Mouse (Mus musculus) heart, adult 2 months (tissue): ENCODE results near the gene Disp3. TPM values are rescaled to one million over a fixed set of nuclear protein-coding genes. Genes with fewer than 3 reads are reported as not detected.

Experiments
- DNase-seq, 2 experiments: peaks; one replicate each; pipeline ENCODE4 v3.0.0; 2021
- H3K27ac ChIP-seq: fragments of 200-600 bp; 2 replicates; pipeline ENCODE4 v1.8.1; 2022
- H3K27me3 ChIP-seq: fragments of 200-500 bp; 2 replicates; pipeline ENCODE4 v1.6.1; 2012; ENCODE audit warnings: mild to moderate bottlenecking, low read length, inconsistent platforms, mixed read lengths; ENCODE audit not compliant: control insufficient read depth, insufficient read depth
- H3K36me3 ChIP-seq: fragments of 200-500 bp; 2 replicates; pipeline ENCODE4 v1.6.1; 2012; ENCODE audit warnings: low read length, inconsistent platforms; ENCODE audit not compliant: control insufficient read depth, insufficient read depth
- H3K4me1 ChIP-seq: fragments of 200-500 bp; 2 replicates; pipeline ENCODE4 v1.6.1; 2011; ENCODE audit warnings: low read length; ENCODE audit not compliant: control insufficient read depth, insufficient read depth
- H3K4me3 ChIP-seq: fragments of 200-600 bp; 2 replicates; pipeline ENCODE4 v1.8.1; 2022
- H3K79me2 ChIP-seq: fragments of 200-500 bp; replicated peaks from 2 replicates; pipeline ENCODE4 v1.6.1; 2012; ENCODE audit warnings: mild to moderate bottlenecking, inconsistent platforms, low read length, moderate library complexity, mixed read lengths; ENCODE audit not compliant: control insufficient read depth, insufficient read depth
- H3K9ac ChIP-seq: fragments of 200-500 bp; 2 replicates; pipeline ENCODE4 v1.6.1; 2012; ENCODE audit warnings: low read depth, mild to moderate bottlenecking, control low read depth, inconsistent platforms, low read length, mixed read lengths
- CTCF ChIP-seq: fragments of 200-600 bp; IDR thresholded peaks from 2 replicates; pipeline ENCODE4 v1.8.1; 2022; ENCODE audit warnings: antibody characterized with exemption, mild to moderate bottlenecking, moderate library complexity
- EP300 ChIP-seq: fragments of 200-500 bp; IDR thresholded peaks from 2 replicates; pipeline ENCODE4 v1.6.1; 2011; ENCODE audit warnings: low read depth, low read length, control low read depth; ENCODE audit not compliant: insufficient read depth
- POLR2A ChIP-seq: fragments of 200-500 bp; IDR thresholded peaks from 2 replicates; pipeline ENCODE4 v1.6.1; 2011; ENCODE audit warnings: mild to moderate bottlenecking, low read depth, low read length, control low read depth; ENCODE audit not compliant: insufficient read depth
- WGBS: fragments of 180-500 bp; shearing (Covaris S2); methylation state at CpG from one replicate; pipeline ENCODE4 v1.1.7; 2018; 5-methylcytosine and 5-hydroxymethylcytosine counted together
- intact Hi-C: fragments of 180-260 bp; cut with DNase I; formaldehyde crosslinking; loops from one replicate; pipeline ENCODE4 v1.15.1; 2025
- polyA plus RNA-seq: library from polyadenylated mRNA; depleted of rRNA; stranded (reverse); fragments of >200 nt; gene quantifications from 2 replicates; pipeline ENCODE4 v1.2.3, GENCODE M21; 2012
- total RNA-seq, 2 experiments: library from RNA; stranded (reverse); gene quantifications; 2 replicates each; pipeline ENCODE4 v1.2.3; 2021

Disp3 gene
- total and polyA plus RNA-seq, 3 experiments = not detected

DNA sequence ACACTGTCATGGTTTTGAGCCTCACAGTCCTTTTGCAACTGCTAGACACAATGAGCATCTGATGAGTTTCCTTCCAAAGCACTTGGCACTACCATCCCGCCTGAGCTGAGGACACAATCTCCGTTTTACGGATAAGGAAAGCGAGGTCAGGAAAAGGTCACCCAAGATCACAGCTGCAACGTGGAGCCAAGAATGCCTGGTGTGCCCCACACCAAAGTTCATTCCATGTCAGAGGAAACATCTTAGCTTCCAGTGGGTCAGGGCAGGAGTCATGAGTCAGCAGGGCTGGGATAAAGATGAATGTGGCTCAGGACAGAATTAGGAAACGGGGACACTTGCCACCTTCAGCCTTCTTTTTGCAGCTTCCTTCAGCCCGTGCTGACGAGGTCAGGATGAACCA is 25.8 kb upstream of the Disp3 start:
- no peak overlapping the region for H3K9ac ChIP-seq
- no peaks in the 10 kb centered on the region for H3K27me3 ChIP-seq
- no peak overlapping the region for H3K4me3 ChIP-seq
- H3K36me3 ChIP-seq = no peaks in the 10 kb centered on the region
- no peaks in the 10 kb centered on the region for H3K79me2 ChIP-seq
- no peaks in the 10 kb centered on the region for H3K4me1 ChIP-seq
- TF ChIP-seq POLR2A (no peak), CTCF (no peak), EP300 (no peak)
- intact Hi-C loops = no loop called here
- no peak overlapping the region for H3K27ac ChIP-seq
- WGBS = 5% methylated on average over 8 of the region's 8 CpGs
- no peak for DNase-seq

- TF ChIP-seq CTCF (no peak), POLR2A (no peak), EP300 (no peak)
- intact Hi-C loops = no loop called here
- Histone ChIP-seq H3K4me1 (no peaks in the 10 kb centered on the region), H3K27me3 (no peaks in the 10 kb centered on the region), H3K36me3 (no peaks in the 10 kb centered on the region), H3K79me2 (no peaks in the 10 kb centered on the region), H3K4me3 (no peak overlapping the region), H3K27ac (no peak overlapping the region), H3K9ac (no peak overlapping the region)
- WGBS = 66% methylated on average over 16 of the region's 16 CpGs
- no peak for DNase-seq
These were observed 24.7 kb upstream of the Disp3 start for GRCm38 (mm10) chr4:148312296-148313116.

DNA sequence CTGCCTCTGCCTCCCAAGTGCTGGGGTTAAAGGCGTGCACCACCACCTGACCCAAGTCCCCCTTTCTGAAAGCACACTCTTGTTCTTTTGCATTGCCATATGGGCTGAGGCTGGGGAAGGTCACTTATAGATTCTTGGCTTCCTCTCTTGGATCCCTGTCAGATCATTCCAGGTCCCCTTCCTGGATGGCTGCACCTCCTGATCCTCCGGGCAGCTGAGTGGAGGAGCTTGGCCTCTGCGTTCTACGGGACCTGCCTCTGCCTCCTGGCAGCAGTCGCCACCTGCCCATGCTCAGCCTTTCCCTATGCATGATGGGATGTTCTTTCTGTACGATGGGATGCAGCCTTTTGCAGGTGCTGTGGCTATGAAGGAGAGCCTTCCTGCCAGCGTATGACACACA is 23.1 kb upstream of the Disp3 start:
- TF ChIP-seq POLR2A (no peak), EP300 (no peak), CTCF (no peak)
- Histone ChIP-seq H3K4me1 (no peaks in the 10 kb centered on the region), H3K36me3 (no peaks in the 10 kb centered on the region), H3K27ac (no peak overlapping the region), H3K4me3 (no peak overlapping the region), H3K27me3 (no peaks in the 10 kb centered on the region), H3K79me2 (no peaks in the 10 kb centered on the region), H3K9ac (no peak overlapping the region)
- intact Hi-C loops = no loop called here
- WGBS = 66% methylated on average over 7 of the region's 7 CpGs
- no peak for DNase-seq

GRCm38 (mm10) chr4:148310126-148310525 is 22.4 kb upstream of the Disp3 start:
- no peaks in the 10 kb centered on the region for H3K79me2 ChIP-seq
- no peak overlapping the region for H3K9ac ChIP-seq
- H3K27ac ChIP-seq = no peak overlapping the region
- 27% methylated on average over 4 of the region's 4 CpGs for WGBS
- DNase-seq = no peak
- H3K36me3 ChIP-seq = no peaks in the 10 kb centered on the region
- H3K4me3 ChIP-seq = no peak overlapping the region
- H3K27me3 ChIP-seq = no peaks in the 10 kb centered on the region
- TF ChIP-seq EP300 = no peak
- no peak for TF ChIP-seq POLR2A
- TF ChIP-seq CTCF = no peak
- intact Hi-C loops = no loop called here
- H3K4me1 ChIP-seq = no peaks in the 10 kb centered on the region

GRCm38 (mm10) chr4:148306406-148307083 is 18.8 kb upstream of the Disp3 start:
- no peaks in the 10 kb centered on the region for H3K4me1 ChIP-seq
- intact Hi-C loops = no loop called here
- no peak overlapping the region for H3K9ac ChIP-seq
- H3K36me3 ChIP-seq = no peaks in the 10 kb centered on the region
- no peak overlapping the region for H3K4me3 ChIP-seq
- no peaks in the 10 kb centered on the region for H3K79me2 ChIP-seq
- peak in 1 of 2 experiments; percentile 16 for DNase-seq
- no peak for TF ChIP-seq CTCF
- TF ChIP-seq POLR2A = no peak
- no peak for TF ChIP-seq EP300
- H3K27me3 ChIP-seq = no peaks in the 10 kb centered on the region
- H3K27ac ChIP-seq = no peak overlapping the region
- WGBS = 22% methylated on average over 16 of the region's 16 CpGs

DNA sequence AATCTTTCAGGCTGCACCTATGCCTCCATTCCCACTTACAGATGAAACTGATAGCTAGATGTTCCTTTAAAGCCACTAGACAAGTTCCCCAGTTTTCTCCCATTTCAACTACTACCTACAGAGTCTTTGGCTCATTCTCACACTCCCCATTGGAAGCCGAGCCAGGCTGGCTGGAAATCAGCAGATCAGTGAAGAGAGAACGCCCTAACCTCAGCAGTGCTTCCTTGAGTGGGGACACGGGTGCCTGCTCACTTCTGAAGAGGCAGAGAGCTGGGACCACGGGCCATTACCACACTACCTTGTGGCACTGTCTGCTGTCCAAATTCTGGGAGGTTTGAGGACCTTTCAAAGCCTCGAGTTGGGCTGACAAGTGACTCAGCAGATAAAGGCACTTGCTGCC is 11.0 kb upstream of the Disp3 start:
- Histone ChIP-seq H3K9ac (no peak overlapping the region), H3K4me1 (no peaks in the 10 kb centered on the region), H3K4me3 (no peak overlapping the region), H3K79me2 (no peaks in the 10 kb centered on the region), H3K27me3 (no peaks in the 10 kb centered on the region), H3K36me3 (no peaks in the 10 kb centered on the region), H3K27ac (no peak overlapping the region)
- TF ChIP-seq CTCF (no peak), EP300 (no peak), POLR2A (no peak)
- DNase-seq = no peak
- intact Hi-C loops = loop anchor here (10.0 kb wide), 1 partner anchor 126 kb away; no protein-coding TSS in a partner anchor
- 39% methylated on average over 5 of the region's 5 CpGs for WGBS
